Mouse (Mus musculus) olfactory bulb, adult 2 months (tissue): ENCODE measurements around the gene Lpcat4.

Source experiments
- CTCF ChIP-seq: fragments of 200-500 bp; IDR thresholded peaks from 2 replicates; pipeline ENCODE4 v1.5.1; 2012; ENCODE audit warnings: low read depth, mild to moderate bottlenecking, low read length, moderate library complexity; ENCODE audit not compliant: insufficient read depth
- POLR2A ChIP-seq: fragments of 200-500 bp; IDR thresholded peaks from 2 replicates; pipeline ENCODE4 v1.6.1; 2012; ENCODE audit warnings: mild to moderate bottlenecking, low read depth, low read length, moderate library complexity; ENCODE audit not compliant: insufficient read depth

- TF ChIP-seq POLR2A (no peak), CTCF (no peak)
Measured at GRCm38 (mm10) chr2:112215977-112216376, 23.3 kb upstream of the Lpcat4 start.
